Mouse (Mus musculus) kidney, adult 2 months (tissue): ENCODE measurements around the gene Fhl2.

Experiments
- CTCF ChIP-seq: fragments of 200-500 bp; conservative IDR thresholded peaks from 2 replicates; pipeline ENCODE4 v1.5.1; 2011; ENCODE audit warnings: low read depth, mild to moderate bottlenecking, control low read depth, low read length, moderate library complexity, mixed read lengths; ENCODE audit not compliant: insufficient read depth, insufficient read length
- POLR2A ChIP-seq: fragments of 200-500 bp; IDR thresholded peaks from one replicate; pipeline ENCODE4 v1.6.1; 2011; ENCODE audit warnings: low read depth, low read length, control low read depth

DNA sequence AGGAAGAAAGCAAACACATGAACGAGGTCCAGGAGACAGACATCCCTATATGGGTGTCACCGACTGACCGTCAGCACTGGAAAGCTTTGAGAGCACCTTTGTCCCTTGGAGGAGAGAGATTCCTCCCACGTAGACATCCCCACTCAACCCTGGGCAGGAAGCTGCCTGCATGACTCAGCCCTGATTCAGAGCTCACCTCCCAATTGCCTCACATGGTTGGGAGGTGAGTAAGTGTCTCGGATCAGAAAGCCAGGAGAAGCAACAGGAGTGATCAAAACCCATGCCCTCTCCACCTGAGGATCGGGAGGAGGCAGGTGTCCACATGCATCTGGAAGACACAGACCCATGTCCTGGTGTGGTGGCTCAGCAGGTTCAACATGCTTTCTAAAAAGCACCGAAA is 28.2 kb downstream of the Fhl2 start:
- TF ChIP-seq POLR2A (no peak), CTCF (no peak)
